Mouse (Mus musculus): ENCODE measurements around the gene Ggta1.

GRCm38 (mm10) chr2:35469266-35469665, 6.2 kb upstream of the Ggta1 start:
- TF ChIP-seq CTCF (IDR thresholded peaks at IDR 0.05; ENCODE audit: low read depth) (no peak), EP300 (IDR thresholded peaks at IDR 0.05; ENCODE audit: low read depth) (no peak)

Measured in liver, postnatal 0 days (tissue).